Mouse (Mus musculus): Measurements from ENCODE around the gene Tmprss11f. TPM values are rescaled to one million over a fixed set of nuclear protein-coding genes. Genes with fewer than 3 reads are reported as not detected.

Tmprss11f gene
- total RNA-seq, 2 experiments from 2014 or later = not detected

Other genes with a start within 250 kb of the Tmprss11f start
- not detected in 2 replicates for gene Tmprss11a, start 163.4 kb downstream of the Tmprss11f start, total RNA-seq (2014; fragmentation: Nextera tagmentation)
- not detected in 2 replicates for gene Tmprss11a, start 163.4 kb downstream of the Tmprss11f start, total RNA-seq (2017)
- gene Tmprss11g, start 113.8 kb downstream of the Tmprss11f start, total RNA-seq (2014; fragmentation: Nextera tagmentation) = not detected in 2 replicates
- not detected in 2 replicates for gene Tmprss11g, start 113.8 kb downstream of the Tmprss11f start, total RNA-seq (2017)
- gene Tmprss11b, start 43.9 kb upstream of the Tmprss11f start, total RNA-seq (2014; fragmentation: Nextera tagmentation) = not detected in 2 replicates
- gene Tmprss11b, start 43.9 kb upstream of the Tmprss11f start, total RNA-seq (2017) = not detected in 2 replicates
- gene Tmprss11e, start 113.4 kb upstream of the Tmprss11f start, total RNA-seq (2014; fragmentation: Nextera tagmentation) = not detected in 2 replicates
- not detected in 2 replicates for gene Tmprss11e, start 113.4 kb upstream of the Tmprss11f start, total RNA-seq (2017)
- gene Ythdc1, start 171.8 kb upstream of the Tmprss11f start, total RNA-seq (2014; fragmentation: Nextera tagmentation) = 86.3 and 90.3 TPM in 2 replicates
- gene Ythdc1, start 171.8 kb upstream of the Tmprss11f start, total RNA-seq (2017) = 124 TPM in 2 replicates

Measured in granulocyte monocyte progenitor cell, adult 5-6 weeks (primary cell).